Mouse (Mus musculus): ENCODE measurements at regions not wholly inside any gene's neighbourhood (a gene's known extent, or its start where the extent isn't known, plus 50 kb on each side); places are given as distances from the start of the nearest gene placed in this dataset.

DNA sequence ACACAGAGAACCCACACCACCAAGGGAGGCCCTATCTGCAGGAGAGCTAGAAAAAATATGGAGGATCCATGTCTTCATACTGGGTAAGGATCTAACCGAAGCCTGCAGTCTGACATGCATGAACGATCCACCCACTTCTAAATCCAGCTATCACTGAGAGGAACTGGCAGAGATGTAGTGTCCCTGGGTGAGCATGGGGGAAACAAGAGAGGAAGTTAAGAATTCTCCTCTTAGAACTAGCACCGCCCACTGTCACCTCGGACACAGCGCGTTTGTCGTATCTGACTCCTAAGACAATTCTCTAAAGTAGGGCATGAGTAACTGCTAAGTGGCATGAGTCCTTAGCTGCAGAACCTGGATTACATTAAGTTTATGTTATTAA lies 112.8 kb upstream of the Azi2 start:
- H3K36me3 ChIP-seq (ENCODE audit: control insufficient read depth, insufficient read depth) = no peaks in the 10 kb centered on the region
- H3K79me2 ChIP-seq (ENCODE audit: control insufficient read depth, insufficient read depth) = no peaks in the 10 kb centered on the region
- H3K27me3 ChIP-seq (ENCODE audit: control insufficient read depth, insufficient read depth, insufficient read length) = no peaks in the 10 kb centered on the region
- no peak overlapping the region for H3K4me3 ChIP-seq (ENCODE audit: insufficient read depth, poor library complexity, severe bottlenecking)
- H3K79me3 ChIP-seq (ENCODE audit: low read depth) = no peaks in the 10 kb centered on the region
- no peak overlapping the region for H3ac ChIP-seq (ENCODE audit: control insufficient read depth, insufficient read length, low read depth)
- TF ChIP-seq MYOD1 (IDR thresholded peaks at IDR 0.05; ENCODE audit: control insufficient read depth, insufficient read length, low read depth) (no peak), CTCF (IDR thresholded peaks at IDR 0.05; ENCODE audit: control insufficient read depth, insufficient read depth, insufficient read length) (no peak), USF1 (IDR thresholded peaks at IDR 0.05; ENCODE audit: low read depth) (no peak), MAX (IDR thresholded peaks at IDR 0.05) (no peak)

DNA sequence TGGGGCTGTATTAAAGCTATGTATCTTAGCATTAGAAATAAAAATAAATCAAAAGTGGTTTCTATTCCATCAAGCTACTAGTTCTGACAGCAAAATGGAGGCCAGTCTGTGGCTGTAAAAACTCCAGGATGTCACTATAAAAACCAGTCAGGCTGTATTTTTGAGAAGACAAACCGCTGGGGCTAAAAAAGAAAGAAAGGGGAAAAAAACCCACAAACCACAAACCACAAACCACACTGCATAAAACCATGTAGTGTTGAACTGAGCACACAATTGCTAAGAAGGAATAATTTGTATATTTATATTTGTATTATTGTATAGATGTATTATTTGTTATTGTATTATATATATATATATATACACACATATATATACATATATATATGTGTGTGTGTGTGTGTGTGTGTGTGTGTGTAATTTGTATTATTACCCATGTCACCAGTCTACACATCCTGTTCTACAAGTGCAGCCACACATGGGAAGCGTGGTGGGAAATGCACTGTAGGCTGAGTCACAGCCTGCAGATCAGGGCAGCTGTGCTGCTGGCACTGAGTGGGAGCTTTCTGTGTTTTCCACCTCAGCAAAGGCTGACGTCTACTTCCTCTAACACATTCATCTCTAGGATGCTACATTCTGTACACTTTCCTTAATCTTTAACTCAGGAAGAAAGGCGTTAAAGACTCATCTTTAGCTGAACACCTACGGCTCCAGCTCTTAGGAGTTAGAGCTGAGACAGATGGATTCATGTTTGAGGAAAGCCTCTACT lies 113.4 kb upstream of the Azi2 start:
- Histone ChIP-seq H3K79me3 (ENCODE audit: low read depth) (no peaks in the 10 kb centered on the region), H3K36me3 (ENCODE audit: control insufficient read depth, insufficient read depth) (no peaks in the 10 kb centered on the region), H3K27me3 (ENCODE audit: control insufficient read depth, insufficient read depth, insufficient read length) (no peaks in the 10 kb centered on the region), H3K4me3 (ENCODE audit: insufficient read depth, poor library complexity, severe bottlenecking) (no peak overlapping the region), H3K79me2 (ENCODE audit: control insufficient read depth, insufficient read depth) (no peaks in the 10 kb centered on the region), H3ac (ENCODE audit: control insufficient read depth, insufficient read length, low read depth) (no peak overlapping the region)
- TF ChIP-seq MYOG (IDR thresholded peaks at IDR 0.05; ENCODE audit: control insufficient read depth, extremely low read depth, insufficient read length) (no peak), MYOD1 (IDR thresholded peaks at IDR 0.05; ENCODE audit: control insufficient read depth, insufficient read length, low read depth) (peak; percentile 84), MAX (IDR thresholded peaks at IDR 0.05) (peak; percentile 22)

- H3K36me3 ChIP-seq (ENCODE audit: control insufficient read depth, insufficient read depth) = no peaks in the 10 kb centered on the region
- H3K4me3 ChIP-seq (ENCODE audit: insufficient read depth, poor library complexity, severe bottlenecking) = no peak overlapping the region
- H3K27me3 ChIP-seq (ENCODE audit: control insufficient read depth, insufficient read depth, insufficient read length) = no peaks in the 10 kb centered on the region
- H3K79me3 ChIP-seq (ENCODE audit: low read depth) = no peaks in the 10 kb centered on the region
- TF ChIP-seq FOSL1 (IDR thresholded peaks at IDR 0.05; ENCODE audit: insufficient read depth, low read length, poor library complexity, severe bottlenecking) (no peak), MYOD1 (IDR thresholded peaks at IDR 0.05; ENCODE audit: control insufficient read depth, insufficient read length, low read depth) (no peak), MYOG (IDR thresholded peaks at IDR 0.05; ENCODE audit: control insufficient read depth, extremely low read depth, insufficient read length) (no peak), CTCF (IDR thresholded peaks at IDR 0.05; ENCODE audit: control insufficient read depth, insufficient read depth, insufficient read length) (no peak), MAX (IDR thresholded peaks at IDR 0.05) (no peak), USF1 (IDR thresholded peaks at IDR 0.05; ENCODE audit: low read depth) (no peak), CEBPB (IDR thresholded peaks at IDR 0.05; ENCODE audit: low read depth) (no peak)
- H3K79me2 ChIP-seq (ENCODE audit: control insufficient read depth, insufficient read depth) = no peaks in the 10 kb centered on the region
- H3ac ChIP-seq (ENCODE audit: control insufficient read depth, insufficient read length, low read depth) = no peak overlapping the region
Measured at GRCm38 (mm10) chr9:117922992-117923391, 117.3 kb upstream of the Azi2 start.

GRCm38 (mm10) chr9:117907895-117908424 lies 132.3 kb upstream of the Azi2 start:
- Histone ChIP-seq H3K4me3 (ENCODE audit: insufficient read depth, poor library complexity, severe bottlenecking) (no peak overlapping the region), H3K79me2 (ENCODE audit: control insufficient read depth, insufficient read depth) (no peaks in the 10 kb centered on the region), H3K36me3 (ENCODE audit: control insufficient read depth, insufficient read depth) (no peaks in the 10 kb centered on the region), H3ac (ENCODE audit: control insufficient read depth, insufficient read length, low read depth) (no peak overlapping the region), H3K79me3 (ENCODE audit: low read depth) (no peaks in the 10 kb centered on the region), H3K27me3 (ENCODE audit: control insufficient read depth, insufficient read depth, insufficient read length) (no peaks in the 10 kb centered on the region)
- TF ChIP-seq USF1 (IDR thresholded peaks at IDR 0.05; ENCODE audit: low read depth) = no peak

DNA sequence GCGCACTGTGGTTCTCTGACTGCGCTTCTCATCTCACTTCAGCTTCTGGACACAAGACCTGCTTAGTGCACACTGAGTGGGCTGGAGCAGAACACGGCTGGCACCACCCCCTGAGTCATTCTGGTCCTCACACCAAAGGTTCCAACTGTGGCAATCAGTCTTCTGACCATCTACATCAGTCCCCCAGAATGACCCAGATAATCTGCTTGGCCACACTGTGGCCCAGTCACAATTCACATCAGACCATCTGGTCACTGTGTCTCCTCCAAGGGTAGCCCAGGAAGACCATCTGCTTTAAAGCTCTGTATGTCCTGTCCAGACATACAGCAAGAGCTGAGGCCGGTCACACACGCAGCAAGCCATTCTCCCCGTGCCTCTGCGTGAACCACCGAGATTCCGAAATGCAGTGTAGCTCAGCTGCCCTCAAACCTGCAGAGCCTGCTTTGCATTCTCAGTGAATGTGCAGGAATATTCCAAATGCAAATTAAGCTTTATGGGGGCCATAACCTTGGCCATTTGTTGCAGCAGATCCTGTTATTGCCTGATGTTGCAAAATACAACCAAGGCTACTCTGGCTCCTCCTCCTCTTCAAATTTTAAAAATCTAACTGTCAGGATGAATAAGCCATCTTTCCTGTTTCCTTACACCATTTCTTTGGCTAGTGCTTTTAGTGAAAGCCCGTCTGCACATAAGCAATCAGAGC lies 135.1 kb upstream of the Azi2 start:
- TF ChIP-seq MYOD1 (IDR thresholded peaks at IDR 0.05; ENCODE audit: control insufficient read depth, insufficient read length, low read depth) (no peak), FOSL1 (IDR thresholded peaks at IDR 0.05; ENCODE audit: insufficient read depth, low read length, poor library complexity, severe bottlenecking) (no peak), MAX (IDR thresholded peaks at IDR 0.05) (no peak), CTCF (IDR thresholded peaks at IDR 0.05; ENCODE audit: control insufficient read depth, insufficient read depth, insufficient read length) (no peak), MYOG (IDR thresholded peaks at IDR 0.05; ENCODE audit: control insufficient read depth, extremely low read depth, insufficient read length) (no peak), USF1 (IDR thresholded peaks at IDR 0.05; ENCODE audit: low read depth) (no peak), CEBPB (IDR thresholded peaks at IDR 0.05; ENCODE audit: low read depth) (no peak)
- no peak overlapping the region for H3K4me3 ChIP-seq (ENCODE audit: insufficient read depth, poor library complexity, severe bottlenecking)
- no peaks in the 10 kb centered on the region for H3K79me3 ChIP-seq (ENCODE audit: low read depth)
- H3K27me3 ChIP-seq (ENCODE audit: control insufficient read depth, insufficient read depth, insufficient read length) = no peaks in the 10 kb centered on the region
- H3ac ChIP-seq (ENCODE audit: control insufficient read depth, insufficient read length, low read depth) = no peak overlapping the region
- no peaks in the 10 kb centered on the region for H3K79me2 ChIP-seq (ENCODE audit: control insufficient read depth, insufficient read depth)
- H3K36me3 ChIP-seq (ENCODE audit: control insufficient read depth, insufficient read depth) = no peaks in the 10 kb centered on the region

DNA sequence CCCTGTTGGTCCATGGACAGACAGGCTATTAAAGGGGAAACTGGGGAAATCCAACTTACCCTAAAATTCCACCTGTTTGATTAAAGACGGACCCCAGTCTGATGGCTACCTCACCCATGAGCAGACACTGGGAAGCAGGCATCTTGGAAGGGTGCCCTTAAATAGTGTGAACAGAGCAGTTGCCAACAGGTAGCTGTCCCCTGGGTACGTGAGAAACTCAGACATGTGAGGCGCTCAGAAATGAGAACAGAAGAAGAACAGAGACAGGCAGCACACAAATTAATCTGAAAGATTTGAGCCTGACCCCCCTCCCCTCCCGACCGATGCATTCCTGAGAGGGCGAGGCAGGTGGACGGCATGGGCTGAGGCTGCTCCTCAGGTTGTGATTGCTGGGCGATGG lies 135.7 kb upstream of the Azi2 start:
- Histone ChIP-seq H3ac (ENCODE audit: control insufficient read depth, insufficient read length, low read depth) (no peak overlapping the region), H3K36me3 (ENCODE audit: control insufficient read depth, insufficient read depth) (no peaks in the 10 kb centered on the region), H3K4me3 (ENCODE audit: insufficient read depth, poor library complexity, severe bottlenecking) (no peak overlapping the region), H3K79me2 (ENCODE audit: control insufficient read depth, insufficient read depth) (no peaks in the 10 kb centered on the region), H3K79me3 (ENCODE audit: low read depth) (no peaks in the 10 kb centered on the region), H3K27me3 (ENCODE audit: control insufficient read depth, insufficient read depth, insufficient read length) (no peaks in the 10 kb centered on the region)
- no peak for TF ChIP-seq FOSL1 (IDR thresholded peaks at IDR 0.05; ENCODE audit: insufficient read depth, low read length, poor library complexity, severe bottlenecking)
- no peak for TF ChIP-seq CTCF (IDR thresholded peaks at IDR 0.05; ENCODE audit: control insufficient read depth, insufficient read depth, insufficient read length)
- no peak for TF ChIP-seq MYOD1 (IDR thresholded peaks at IDR 0.05; ENCODE audit: control insufficient read depth, insufficient read length, low read depth)
- no peak for TF ChIP-seq CEBPB (IDR thresholded peaks at IDR 0.05; ENCODE audit: low read depth)
- no peak for TF ChIP-seq MYOG (IDR thresholded peaks at IDR 0.05; ENCODE audit: control insufficient read depth, extremely low read depth, insufficient read length)
- TF ChIP-seq USF1 (IDR thresholded peaks at IDR 0.05; ENCODE audit: low read depth) = no peak
- TF ChIP-seq MAX (IDR thresholded peaks at IDR 0.05) = no peak

Measured in C2C12 (cell line).